Mouse (Mus musculus) lung, adult 2 months (tissue): ENCODE results near the gene Fam186b.

Experiments
- CTCF ChIP-seq: fragments of 200-500 bp; IDR thresholded peaks from 2 replicates; pipeline ENCODE4 v1.5.1; 2011; ENCODE audit warnings: mild to moderate bottlenecking, low read length, control low read depth; ENCODE audit not compliant: insufficient read depth
- POLR2A ChIP-seq: fragments of 200-500 bp; IDR thresholded peaks from 2 replicates; pipeline ENCODE4 v1.6.1; 2011; ENCODE audit warnings: low read depth, mild to moderate bottlenecking, control low read depth, low read length, borderline replicate concordance; ENCODE audit errors: extremely low read depth

DNA sequence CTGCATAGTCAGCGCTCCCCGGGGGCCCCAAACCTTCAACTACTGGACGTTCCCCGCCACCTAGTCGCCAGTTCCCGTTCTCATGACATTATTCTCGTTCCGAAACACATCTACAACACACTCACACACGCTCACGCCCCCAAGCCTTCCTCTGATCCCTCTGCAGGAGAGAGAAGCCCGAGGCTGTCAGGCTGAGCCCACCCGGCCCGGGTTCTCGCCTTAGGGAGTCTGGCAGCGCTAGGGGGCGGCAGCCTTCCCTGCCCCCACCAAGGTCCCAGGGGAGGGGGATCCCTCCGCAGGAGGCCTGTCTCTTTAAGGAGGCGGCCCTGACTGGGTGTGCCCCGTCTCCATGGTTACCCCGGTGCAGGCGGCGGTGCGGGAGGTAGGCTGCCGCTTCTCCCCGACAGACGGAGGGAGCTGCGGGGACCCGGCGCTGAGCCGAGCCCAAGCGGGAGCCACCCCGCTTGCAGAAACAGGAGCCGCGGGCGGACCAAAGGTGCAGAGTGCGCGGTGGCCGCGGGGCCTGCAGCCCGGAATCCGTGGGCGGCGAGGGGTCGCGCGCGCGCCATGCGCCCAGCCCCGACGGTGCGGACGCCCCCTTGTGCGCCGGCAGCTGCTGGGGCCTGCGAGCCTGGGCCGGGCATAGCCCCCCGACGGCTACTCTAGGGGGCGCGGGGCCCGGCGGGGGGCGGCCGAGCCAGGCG, 71.3 kb downstream of the Fam186b start, which contains the start of gene Kcnh3:
- TF ChIP-seq CTCF: no peak
- TF ChIP-seq POLR2A: no peak
